Mouse (Mus musculus): ENCODE measurements around the gene Lin7a.

DNA sequence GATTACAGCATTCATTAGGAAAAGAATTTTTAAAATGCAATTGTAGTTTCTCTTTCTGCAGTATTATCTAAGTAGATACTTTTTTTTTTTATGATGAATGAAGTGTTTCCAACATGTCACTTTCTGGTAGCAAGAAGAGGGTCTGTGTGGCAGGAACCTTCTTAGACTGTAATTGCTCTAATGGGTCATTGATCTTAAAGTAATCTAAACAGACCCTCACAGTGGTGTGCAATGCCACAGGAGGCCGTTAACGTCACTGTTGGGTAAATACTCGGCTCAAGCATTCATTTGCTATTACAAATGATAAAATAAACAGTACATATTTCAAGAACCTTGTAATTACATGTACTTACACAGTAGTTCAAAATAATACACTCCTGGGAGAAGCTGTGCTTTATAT lies 72.7 kb downstream of the Lin7a start:
- TF ChIP-seq CTCF (IDR thresholded peaks at IDR 0.05; ENCODE audit: borderline replicate concordance, insufficient read depth, low read length): no peak
- TF ChIP-seq POLR2A (IDR thresholded peaks at IDR 0.05; ENCODE audit: low read depth, low read length): no peak

Measured in embryonic fibroblast, embryonic 13.5 days (primary cell).